Mouse (Mus musculus) bone marrow macrophage, adult 2 months (primary cell): ENCODE results near the gene Flt4. TPM values are rescaled to one million over a fixed set of nuclear protein-coding genes. Genes with fewer than 3 reads are reported as not detected.

Experiments used
- H3K27ac ChIP-seq: 2 replicates; pipeline ENCODE4 v1.5.1; 2012; ENCODE audit warnings: low read depth, low read length; ENCODE audit not compliant: insufficient read depth
- H3K4me1 ChIP-seq: 2 replicates; pipeline ENCODE4 v1.6.1; 2012; ENCODE audit warnings: low read length; ENCODE audit not compliant: control insufficient read depth, insufficient read depth
- H3K4me3 ChIP-seq: 2 replicates; pipeline ENCODE4 v1.5.1; 2012; ENCODE audit warnings: mild to moderate bottlenecking, low read length, moderate library complexity; ENCODE audit not compliant: insufficient read depth
- CTCF ChIP-seq: IDR thresholded peaks from 2 replicates; pipeline ENCODE4 v1.5.1; 2012; ENCODE audit warnings: low read depth, mild to moderate bottlenecking, low read length, moderate library complexity
- POLR2A ChIP-seq: IDR thresholded peaks from 2 replicates; pipeline ENCODE4 v1.6.1; 2012; ENCODE audit warnings: mild to moderate bottlenecking, low read depth, low read length, borderline replicate concordance
- polyA plus RNA-seq: library from polyadenylated mRNA; stranded (reverse); fragments of >200 nt; gene quantifications from 2 replicates; pipeline ENCODE4 v1.2.4, GENCODE M21; 2012; ENCODE audit not compliant: missing spikeins, insufficient read depth, insufficient read length

Flt4 gene
- polyA plus RNA-seq, 1 experiment: not detected

DNA sequence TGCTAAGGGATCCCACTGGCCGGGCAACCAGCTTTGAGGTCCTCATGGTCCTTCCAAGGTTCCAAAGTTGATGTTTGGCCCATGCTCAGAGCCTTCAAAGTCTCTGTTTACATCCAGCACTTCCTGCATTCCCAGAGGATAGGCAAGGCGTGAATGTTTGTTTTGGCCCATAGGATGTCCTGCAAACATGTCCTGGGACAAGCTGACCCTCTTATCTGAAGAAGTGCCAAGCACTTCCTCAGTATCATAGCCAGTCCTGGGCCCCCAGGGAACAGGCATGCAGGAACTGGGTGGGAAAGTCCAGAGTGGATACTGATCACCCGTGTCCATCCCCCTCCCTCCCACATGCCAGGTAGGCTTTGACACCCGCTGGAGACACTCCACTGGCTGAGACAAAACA is 49.0 kb downstream of the Flt4 start:
- 0 out of 2 replicates have a peak, but pooled peaks cover under 1% of the 10 kb centered on the region for H3K4me1 ChIP-seq
- TF ChIP-seq CTCF (no peak), POLR2A (no peak)

DNA sequence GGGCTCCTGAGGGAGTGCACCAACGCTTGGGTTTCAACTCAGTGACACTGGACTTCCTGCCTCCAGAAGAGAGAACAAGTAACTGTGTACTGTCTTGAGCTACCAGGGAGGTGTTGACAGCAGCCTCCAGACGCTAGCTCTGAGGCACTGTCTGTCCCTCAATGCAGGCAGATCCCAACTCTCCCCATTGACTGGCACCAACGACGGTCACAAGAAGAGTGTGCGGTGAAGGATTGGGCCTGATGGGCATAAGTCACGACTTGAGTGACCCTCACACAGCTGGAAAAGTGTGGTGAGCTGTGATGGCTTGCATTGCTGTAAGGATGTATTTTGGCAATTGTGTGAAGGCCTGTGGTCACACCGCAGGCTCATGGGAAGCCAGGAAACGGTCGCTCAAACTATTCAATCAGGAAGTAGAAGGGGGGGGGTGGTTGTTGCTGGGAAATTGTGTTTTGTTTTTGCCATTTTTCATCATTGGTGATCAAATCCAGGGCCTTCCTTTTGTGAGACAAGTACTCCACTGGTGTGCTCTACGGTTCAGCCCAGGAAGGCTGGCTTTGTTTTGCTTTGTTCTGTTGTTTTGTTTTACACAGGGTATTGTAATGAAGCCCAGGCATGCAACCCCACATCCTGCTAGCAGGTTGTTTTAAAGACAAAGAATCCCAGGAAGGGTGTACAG is 49.9 kb downstream of the Flt4 start:
- Histone ChIP-seq H3K4me1 (no peaks in the 10 kb centered on the region), H3K27ac (no peak overlapping the region), H3K4me3 (no peak overlapping the region)
- TF ChIP-seq POLR2A (no peak), CTCF (no peak)

More for the DNA sequence above, 49.0 kb downstream of the Flt4 start:
- H3K27ac ChIP-seq: no peak overlapping the region
- H3K4me3 ChIP-seq: no peak overlapping the region

DNA sequence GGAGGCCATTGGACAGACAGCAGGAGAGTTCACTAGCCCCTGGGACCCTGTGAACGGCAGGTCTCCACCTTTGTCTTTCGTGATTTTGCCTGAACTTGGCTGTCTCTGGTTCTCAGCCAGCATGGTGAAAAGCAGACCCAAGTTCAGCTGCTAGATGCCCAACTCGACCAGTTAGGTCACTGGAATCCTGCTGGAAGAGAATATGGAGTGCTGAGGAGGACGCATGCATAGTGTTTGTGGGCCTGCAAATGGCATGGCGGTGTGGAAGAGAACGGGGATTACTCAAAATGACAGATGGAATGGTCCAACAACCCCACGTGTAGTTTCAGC is 50.4 kb downstream of the Flt4 start:
- Histone ChIP-seq H3K4me1 (no peaks in the 10 kb centered on the region), H3K4me3 (no peak overlapping the region), H3K27ac (no peak overlapping the region)
- TF ChIP-seq CTCF (no peak), POLR2A (no peak)

DNA sequence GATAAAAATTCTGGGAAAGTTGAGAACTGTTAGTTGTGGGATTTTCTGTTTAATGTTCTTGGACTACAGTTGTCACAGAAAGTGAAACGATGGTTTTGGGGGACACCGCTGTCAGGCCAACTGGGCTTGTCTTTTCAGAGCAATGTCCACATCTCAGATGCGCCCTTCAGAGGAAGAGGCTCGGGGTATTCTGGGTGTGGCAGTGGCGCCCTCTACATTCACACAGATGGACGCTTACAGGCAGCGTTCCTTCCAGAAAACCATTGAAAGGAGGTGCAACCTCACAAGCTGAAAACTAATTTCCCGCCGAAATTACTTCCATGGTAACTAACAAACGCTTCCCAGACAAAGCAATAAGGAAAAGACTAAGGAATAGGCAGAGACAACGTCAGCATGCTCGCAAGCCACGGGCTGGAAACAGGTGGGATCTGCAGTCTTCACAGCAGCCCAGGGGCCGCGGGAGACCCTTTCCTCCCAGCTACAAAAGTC is 53.3 kb downstream of the Flt4 start:
- TF ChIP-seq POLR2A (no peak), CTCF (no peak)
- no peaks in the 10 kb centered on the region for H3K4me1 ChIP-seq
- no peak overlapping the region for H3K4me3 ChIP-seq
- H3K27ac ChIP-seq: no peak overlapping the region

DNA sequence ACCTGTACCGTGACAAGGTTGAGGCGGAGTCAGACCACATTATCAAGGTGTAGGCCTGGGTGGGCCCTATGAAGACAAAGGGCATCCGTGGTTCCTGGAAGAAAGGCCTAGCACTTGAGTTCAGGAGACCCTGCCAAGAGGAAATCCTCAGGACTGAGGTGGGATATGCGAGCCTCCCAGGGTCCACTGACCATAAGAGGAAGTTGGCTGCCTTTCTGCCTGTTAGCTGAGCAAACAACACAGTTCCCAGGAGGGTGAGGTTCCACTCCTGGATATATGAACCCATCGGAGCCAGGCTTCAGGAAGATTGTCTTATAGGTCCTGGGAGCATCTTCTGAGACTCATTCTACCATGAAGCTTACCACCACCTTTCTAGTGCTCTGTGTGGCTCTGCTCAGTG is 54.2 kb downstream of the Flt4 start, which contains the start of gene Scgb3a1:
Gene Scgb3a1 (plus strand): TSS at position 301 of the 400 bp plus-strand sequence.
- H3K4me3 ChIP-seq: no peak within 1 kb of the TSS
- H3K27ac ChIP-seq: no peak within 1 kb of the TSS
- TF ChIP-seq POLR2A: no peak
- TF ChIP-seq CTCF: no peak

DNA sequence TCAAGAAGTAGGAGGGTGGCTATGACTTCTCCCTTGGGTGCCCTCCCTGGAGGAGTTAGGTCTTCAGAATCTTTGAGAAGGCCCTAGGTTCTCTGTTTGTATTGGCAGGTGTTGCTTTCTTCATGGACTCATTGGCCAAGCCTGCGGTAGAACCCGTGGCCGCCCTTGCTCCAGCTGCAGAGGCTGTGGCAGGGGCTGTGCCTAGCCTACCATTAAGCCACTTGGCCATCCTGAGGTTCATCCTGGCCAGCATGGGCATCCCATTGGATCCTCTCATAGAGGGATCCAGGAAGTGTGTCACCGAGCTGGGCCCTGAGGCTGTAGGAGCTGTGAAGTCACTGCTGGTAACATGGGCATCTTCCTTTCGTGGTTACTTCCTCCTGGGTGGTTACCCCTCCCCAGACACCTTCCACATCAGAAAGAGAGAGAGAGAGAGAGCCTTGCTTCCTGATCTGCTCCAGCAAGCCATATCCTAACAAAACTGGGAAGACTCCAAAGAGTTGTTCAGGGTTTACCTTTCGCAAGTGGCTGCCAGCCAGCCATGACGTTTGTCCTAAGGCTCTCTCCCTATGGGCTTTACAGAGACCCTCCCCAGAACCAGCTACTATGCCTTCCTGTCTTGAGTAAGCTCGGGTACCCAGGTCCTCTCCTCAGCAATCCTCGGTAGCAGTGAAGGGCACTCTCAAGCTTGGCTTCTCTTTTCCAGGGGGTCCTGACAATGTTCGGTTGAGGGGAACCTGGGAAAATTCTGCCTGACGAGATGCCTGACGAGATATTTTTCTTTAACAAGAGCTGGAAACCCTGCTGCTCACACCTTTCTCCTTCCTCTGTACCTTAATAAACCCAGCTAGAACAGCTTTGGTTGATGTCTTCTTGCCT is 55.4 kb downstream of the Flt4 start:
- Histone ChIP-seq H3K4me1 (no peaks in the 10 kb centered on the region), H3K27ac (no peak overlapping the region), H3K4me3 (no peak overlapping the region)
- TF ChIP-seq CTCF (no peak), POLR2A (no peak)

More for the DNA sequence above, 54.2 kb downstream of the Flt4 start, which contains the start of gene Scgb3a1:
- H3K4me1 ChIP-seq: no peaks in the 10 kb centered on the region

DNA sequence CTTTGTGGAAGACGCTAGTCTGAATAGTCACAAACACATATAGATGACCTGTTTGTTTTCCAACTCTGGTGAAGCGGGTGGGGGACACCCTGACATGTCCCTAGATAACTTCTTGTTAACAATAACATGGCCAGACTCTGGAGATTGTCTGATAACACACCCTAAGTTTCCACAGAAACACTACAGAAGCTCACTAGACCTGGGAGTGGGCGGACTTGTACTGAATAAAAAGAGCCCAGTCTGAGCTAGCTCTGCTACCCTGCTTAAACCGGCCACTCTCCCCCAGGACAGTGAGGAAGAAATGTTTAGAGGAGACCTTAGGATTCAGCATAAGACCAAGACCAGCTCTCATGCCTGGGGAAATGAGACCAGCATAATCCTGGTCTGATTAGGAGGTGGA is 56.4 kb downstream of the Flt4 start:
- H3K27ac ChIP-seq: no peak overlapping the region
- H3K4me1 ChIP-seq: no peaks in the 10 kb centered on the region
- no peak overlapping the region for H3K4me3 ChIP-seq
- TF ChIP-seq CTCF: no peak
- no peak for TF ChIP-seq POLR2A

DNA sequence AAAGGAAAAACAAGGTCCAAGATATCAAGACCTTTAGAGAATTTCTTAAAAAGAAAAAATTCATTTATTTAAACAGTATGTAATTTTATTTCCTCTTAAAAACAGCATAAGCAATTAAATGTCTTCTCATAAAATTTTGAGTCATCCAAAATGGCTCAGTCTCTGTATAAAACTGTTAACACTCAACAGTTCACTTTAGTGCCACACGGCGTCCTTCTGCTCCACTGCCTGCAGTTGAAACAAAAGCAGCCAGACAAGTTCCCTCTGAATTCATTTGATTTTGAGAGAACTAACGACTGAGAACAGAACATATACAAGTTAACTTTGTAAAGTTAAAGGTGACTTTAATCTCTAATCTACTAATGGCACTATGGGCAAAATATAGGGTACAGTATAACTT is 64.4 kb downstream of the Flt4 start:
- no peaks in the 10 kb centered on the region for H3K4me1 ChIP-seq
- no peak for TF ChIP-seq CTCF
- no peak for TF ChIP-seq POLR2A
- H3K27ac ChIP-seq: no peak overlapping the region
- no peak overlapping the region for H3K4me3 ChIP-seq

DNA sequence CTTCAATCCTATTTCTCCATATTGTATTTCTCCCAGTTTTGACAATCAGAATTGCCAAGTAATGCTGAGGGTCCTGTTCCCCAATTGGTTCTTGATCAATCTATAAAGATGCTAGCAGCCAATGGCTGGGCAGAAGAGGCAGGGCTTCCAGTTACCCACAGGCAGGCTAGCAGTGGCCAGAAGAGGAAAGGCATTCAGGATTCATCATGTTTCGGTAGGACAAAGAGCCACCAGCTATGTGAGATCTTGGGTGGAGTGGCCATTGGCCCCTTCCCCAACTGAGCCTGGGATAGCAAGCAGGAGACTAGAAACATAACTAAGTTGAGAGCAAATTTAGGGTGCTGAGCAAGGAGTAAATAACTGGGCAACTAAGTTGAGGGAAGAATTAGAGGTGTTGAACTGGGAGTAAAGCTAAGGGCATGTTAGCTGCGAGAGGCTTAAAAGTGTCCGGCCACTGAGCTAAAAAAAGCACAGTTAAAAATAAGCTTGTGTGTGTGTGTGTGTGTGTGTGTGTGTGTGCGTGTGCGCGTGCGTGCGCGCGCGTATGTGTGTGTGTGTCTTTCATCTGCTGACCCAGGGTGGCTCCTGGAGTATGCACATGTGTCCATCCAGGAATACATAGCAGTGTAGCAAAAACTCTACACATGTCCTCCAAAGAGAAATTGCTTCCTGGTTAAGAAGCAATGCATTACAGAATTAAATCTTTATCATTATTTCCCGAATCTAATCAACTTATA is 75.3 kb downstream of the Flt4 start:
- H3K4me1 ChIP-seq: no peaks in the 10 kb centered on the region
- H3K4me3 ChIP-seq: no peak overlapping the region
- no peak for TF ChIP-seq CTCF
- TF ChIP-seq POLR2A: no peak

More for the DNA sequence above, 75.3 kb downstream of the Flt4 start:
- no peak overlapping the region for H3K27ac ChIP-seq
